27 mouse cellular contexts compared by ENCODE assay signal in the genomic region with DNA sequence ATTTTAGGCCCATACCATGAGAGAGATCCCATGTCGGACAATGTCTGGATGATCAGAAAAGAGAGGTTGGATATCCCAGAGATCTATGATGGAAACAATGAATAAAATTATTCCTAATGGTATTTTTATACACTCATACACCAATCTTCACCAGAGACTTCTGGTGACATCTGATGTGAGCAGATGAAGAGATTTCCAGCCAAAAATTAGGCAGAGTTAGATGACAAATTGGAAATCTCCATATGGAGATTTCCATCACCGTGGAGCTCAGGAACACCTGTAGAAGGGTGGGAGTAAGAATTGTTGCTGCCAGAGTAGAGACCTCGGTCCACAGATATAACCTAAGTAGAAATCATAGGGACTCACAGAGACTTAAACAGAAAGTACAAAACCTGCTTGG.
"Had no signal": no experiment of that assay in that cellular context is flagged by ENCODE, and none has a peak within 500 bp of the region (broad histone marks: within the 10 kb centered on the region; RNA-seq: fewer than 3 reads in every experiment).

No protein-coding gene starts in this region.

- H3K4me2 ChIP-seq: heart, embryonic 11.5 days; heart, embryonic 13.5 days; heart, embryonic 15.5 days; hindbrain, embryonic 13.5 days; hindbrain, embryonic 15.5 days; kidney, embryonic 15.5 days; limb, embryonic 12.5 days; liver, embryonic 11.5 days; liver, embryonic 13.5 days had no signal

- H3K4me1 ChIP-seq: heart, embryonic 13.5 days; heart, embryonic 15.5 days; hindbrain, embryonic 13.5 days; hindbrain, embryonic 15.5 days; kidney, embryonic 15.5 days; limb, embryonic 10.5 days; limb, embryonic 12.5 days; liver, embryonic 13.5 days had no signal

- DNase-seq: gastrocnemius, postnatal 14 days; gastrocnemius, postnatal 36 days; heart, adult 11 months; heart, adult 2 months; heart, postnatal 14 days; heart, postnatal 36 days; kidney, adult 11 months; kidney, adult 2 months; kidney, adult 9 months; kidney, postnatal 14 days; kidney, postnatal 4 days; liver; liver, embryonic 13.5 days had no signal

- H3K36me3 ChIP-seq: heart, embryonic 13.5 days; heart, embryonic 15.5 days; hindbrain, embryonic 13.5 days; hindbrain, embryonic 15.5 days; kidney, embryonic 15.5 days; limb, embryonic 10.5 days; limb, embryonic 12.5 days; liver, embryonic 13.5 days had no signal

- H3K27ac ChIP-seq: heart, adult 2 months; heart, embryonic 13.5 days; heart, embryonic 15.5 days; hindbrain, embryonic 13.5 days; hindbrain, embryonic 15.5 days; hindbrain, postnatal 0 days; kidney, embryonic 15.5 days; kidney, postnatal 0 days; left cerebral cortex, adult 2 months; limb, embryonic 10.5 days; limb, embryonic 12.5 days; liver, embryonic 13.5 days had no signal

- ATAC-seq: forebrain, embryonic 16.5 days; hindbrain, postnatal 0 days; intestine, embryonic 16.5 days had no signal

- H3K9me3 ChIP-seq: heart, embryonic 13.5 days; heart, embryonic 15.5 days; hindbrain, embryonic 13.5 days; hindbrain, embryonic 15.5 days; kidney, embryonic 15.5 days; limb, embryonic 10.5 days; limb, embryonic 12.5 days; liver, embryonic 13.5 days had no signal

- H3K27me3 ChIP-seq: heart, embryonic 13.5 days; heart, embryonic 15.5 days; hindbrain, embryonic 13.5 days; hindbrain, embryonic 15.5 days; kidney, embryonic 15.5 days; limb, embryonic 12.5 days; liver, embryonic 13.5 days had no signal

- H3K4me3 ChIP-seq: heart, adult 2 months; heart, embryonic 13.5 days; heart, embryonic 15.5 days; hindbrain, embryonic 13.5 days; hindbrain, embryonic 15.5 days; kidney, embryonic 15.5 days; left cerebral cortex, adult 2 months; limb, embryonic 10.5 days; limb, embryonic 12.5 days; liver, embryonic 13.5 days had no signal

- H3K9ac ChIP-seq: heart, embryonic 13.5 days; heart, embryonic 15.5 days; hindbrain, embryonic 13.5 days; hindbrain, embryonic 15.5 days; kidney, embryonic 15.5 days; limb, embryonic 12.5 days; liver, embryonic 13.5 days had no signal
